Mouse (Mus musculus) left cerebral cortex, adult 2 months (tissue): ENCODE measurements around the gene Lemd1. TPM values are rescaled to one million over a fixed set of nuclear protein-coding genes. Genes with fewer than 3 reads are reported as not detected.
A peak's percentile ranks its signal among the peaks of the same experiment; 100 is the strongest.

Experiments used
- DNase-seq, 2 experiments: peaks; one replicate each; pipeline ENCODE4 v3.0.0; 2021 to 2022; ENCODE audit warnings: low spot score in 2 of 2, mixed read lengths in 1 of 2; ENCODE audit errors: extremely low spot score in 1 of 2
- H3K27ac ChIP-seq: fragments of 200-600 bp; 2 replicates; pipeline ENCODE4 v1.8.1; 2022
- H3K4me3 ChIP-seq: fragments of 200-600 bp; 2 replicates; pipeline ENCODE4 v1.8.1; 2022
- CTCF ChIP-seq: fragments of 200-600 bp; IDR thresholded peaks from 2 replicates; pipeline ENCODE4 v1.8.1; 2022; ENCODE audit warnings: antibody characterized with exemption, mild to moderate bottlenecking, moderate library complexity
- intact Hi-C: fragments of 180-260 bp; cut with DNase I; formaldehyde crosslinking; loops from one replicate; pipeline ENCODE4 v1.15.1; 2025
- total RNA-seq, 2 experiments: library from RNA; stranded (reverse); gene quantifications; 2 replicates each; pipeline ENCODE4 v1.2.3; 2021

Lemd1 gene
- total RNA-seq, 2 experiments from 2014 or later: 3.9 to 6.8 TPM

DNA sequence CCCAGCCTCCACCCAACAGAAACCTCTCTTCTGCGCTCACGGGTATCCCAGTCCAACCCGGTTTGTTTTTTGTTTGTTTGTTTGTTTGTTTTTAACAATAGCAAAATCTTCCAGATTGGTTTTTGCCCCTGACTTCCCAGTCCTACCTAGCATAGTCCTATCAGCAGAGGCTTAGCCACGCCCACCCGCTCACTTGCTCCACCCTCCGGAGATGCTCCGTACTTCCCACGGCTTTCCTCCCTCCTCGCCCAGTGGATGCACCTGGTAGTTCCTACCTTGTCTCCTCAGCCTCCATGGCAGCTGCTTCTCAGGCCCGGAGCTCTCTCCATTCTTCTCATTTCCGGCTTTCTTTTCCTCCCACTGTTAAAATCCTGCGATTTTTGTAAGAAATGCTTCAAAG is 42.3 kb downstream of the Lemd1 start:
- no peak for DNase-seq
- Histone ChIP-seq H3K27ac (no peak overlapping the region), H3K4me3 (no peak overlapping the region)
- peak; percentile 21 for TF ChIP-seq CTCF
- intact Hi-C loops: no loop called here

- intact Hi-C loops: no loop called here
- Histone ChIP-seq H3K27ac (no peak overlapping the region), H3K4me3 (no peak overlapping the region)
- no peak for TF ChIP-seq CTCF
- no peak for DNase-seq
Measured at GRCm38 (mm10) chr1:132234757-132235273, 43.6 kb downstream of the Lemd1 start.

GRCm38 (mm10) chr1:132237585-132238159 is 46.4 kb downstream of the Lemd1 start:
- Histone ChIP-seq H3K4me3 (no peak overlapping the region), H3K27ac (no peak overlapping the region)
- peak; percentile 96 for TF ChIP-seq CTCF
- intact Hi-C loops: loop anchor here (1.0 kb wide), 3 partner anchors 45 to 116 kb away; no protein-coding TSS in a partner anchor
- DNase-seq: peak; percentile 49 to 65

GRCm38 (mm10) chr1:132245010-132245409 is 53.8 kb downstream of the Lemd1 start:
- no peak overlapping the region for H3K27ac ChIP-seq
- H3K4me3 ChIP-seq: no peak overlapping the region
- intact Hi-C loops: no loop called here
- DNase-seq: no peak
- TF ChIP-seq CTCF: no peak

DNA sequence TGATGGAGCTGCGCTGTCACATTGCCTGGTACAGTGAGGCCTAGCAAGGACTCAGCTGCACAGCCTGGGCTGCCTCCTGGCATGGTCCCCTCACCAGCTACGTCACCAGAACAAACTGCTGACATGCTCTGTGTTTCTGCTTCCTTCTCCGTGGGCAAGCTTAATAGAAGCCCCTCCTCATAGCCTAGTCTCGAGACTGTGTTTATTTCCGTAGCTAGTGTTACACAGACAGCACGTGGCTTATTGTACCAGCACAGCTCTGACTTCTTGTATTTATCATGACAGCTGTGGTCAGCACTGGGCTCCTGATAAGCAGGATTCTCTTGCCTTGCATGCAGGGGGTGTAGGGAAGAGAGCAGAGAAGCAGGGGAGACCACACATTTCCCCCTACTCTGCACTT is 54.9 kb downstream of the Lemd1 start:
- intact Hi-C loops: no loop called here
- Histone ChIP-seq H3K27ac (no peak overlapping the region), H3K4me3 (no peak overlapping the region)
- TF ChIP-seq CTCF: no peak
- DNase-seq: no peak

DNA sequence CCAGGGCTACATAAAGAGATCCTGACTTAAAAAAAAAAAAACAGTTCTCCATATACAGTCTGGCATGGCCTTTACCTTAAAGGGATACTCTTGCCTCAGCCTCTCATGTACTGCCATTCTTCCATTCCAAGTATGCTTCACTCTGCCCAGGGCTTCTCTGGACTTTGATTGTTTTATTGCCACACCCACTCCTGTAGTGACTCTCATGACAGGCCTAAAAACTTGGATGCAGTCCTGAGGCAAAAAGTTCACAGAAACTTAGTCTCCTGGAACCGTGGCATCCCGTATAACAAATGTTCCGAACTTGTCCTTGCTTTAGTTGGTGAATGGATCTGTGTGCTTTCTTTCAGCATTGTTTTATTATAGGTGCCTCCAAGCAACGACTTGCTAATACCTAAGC is 55.4 kb downstream of the Lemd1 start:
- Histone ChIP-seq H3K27ac (no peak overlapping the region), H3K4me3 (no peak overlapping the region)
- TF ChIP-seq CTCF: no peak
- intact Hi-C loops: no loop called here
- no peak for DNase-seq

DNA sequence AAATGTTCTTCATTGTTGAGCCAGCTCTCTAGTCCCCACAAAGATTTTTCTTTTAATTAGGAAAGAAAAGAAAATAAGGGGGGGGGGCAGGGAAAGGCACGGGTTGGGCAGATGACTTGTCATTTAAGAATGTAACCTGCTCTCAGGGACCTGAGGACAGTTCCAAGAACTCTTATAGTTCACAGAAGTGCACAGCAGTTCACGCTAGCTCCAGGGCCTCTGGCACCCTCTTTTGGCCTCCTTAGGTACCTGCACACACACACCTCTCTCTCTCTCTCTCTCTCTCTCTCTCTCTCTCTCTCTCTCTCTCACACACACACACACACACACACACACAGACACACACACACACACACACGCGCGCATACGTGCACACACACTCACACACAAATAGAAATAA is 63.2 kb downstream of the Lemd1 start:
- no peak overlapping the region for H3K27ac ChIP-seq
- TF ChIP-seq CTCF: no peak
- H3K4me3 ChIP-seq: no peak overlapping the region
- DNase-seq: no peak
- intact Hi-C loops: no loop called here

- intact Hi-C loops: no loop called here
- Histone ChIP-seq H3K27ac (no peak overlapping the region), H3K4me3 (no peak overlapping the region)
- DNase-seq: no peak
- no peak for TF ChIP-seq CTCF
Measured at GRCm38 (mm10) chr1:132260331-132260730, 69.1 kb downstream of the Lemd1 start.

DNA sequence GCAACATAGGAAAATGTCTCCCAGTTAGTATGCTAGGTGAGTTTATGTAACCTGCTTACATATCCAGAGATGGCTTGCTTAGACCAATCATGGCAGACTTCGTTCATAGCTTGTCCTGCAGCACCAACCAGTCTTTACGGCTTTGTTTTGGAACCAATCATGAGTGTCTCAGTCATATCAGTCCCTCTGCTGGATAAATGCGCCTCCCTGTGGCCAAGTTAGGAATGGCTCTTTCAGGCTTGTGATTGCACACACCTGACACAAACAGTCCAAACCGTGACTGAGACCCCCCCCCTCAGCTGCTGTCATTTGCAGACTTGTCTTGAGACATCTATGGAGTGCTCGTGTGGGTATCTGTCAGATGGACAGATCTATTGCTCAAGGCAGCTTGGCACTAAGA is 69.8 kb downstream of the Lemd1 start:
- intact Hi-C loops: no loop called here
- Histone ChIP-seq H3K4me3 (no peak overlapping the region), H3K27ac (no peak overlapping the region)
- TF ChIP-seq CTCF: peak; percentile 26
- no peak for DNase-seq

DNA sequence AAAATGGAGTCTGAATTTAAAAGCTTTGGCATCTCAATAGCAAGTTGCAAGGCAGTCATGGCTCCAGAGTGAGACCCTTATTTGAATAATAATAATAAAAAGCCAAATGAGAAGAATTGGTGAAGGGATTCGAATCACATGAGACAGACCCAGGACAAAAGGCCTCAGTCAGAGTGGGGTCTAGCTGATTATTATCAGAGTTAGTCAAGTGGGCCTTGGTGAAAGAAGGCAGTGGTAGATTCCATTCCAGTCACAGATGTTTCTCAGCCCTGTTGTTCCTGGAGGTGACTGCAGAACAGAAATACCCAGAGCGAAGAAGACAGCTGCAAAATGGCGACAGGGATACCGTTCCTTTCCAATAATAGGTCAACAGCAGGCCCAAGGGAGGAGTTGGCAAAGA is 72.4 kb downstream of the Lemd1 start:
- H3K4me3 ChIP-seq: no peak overlapping the region
- intact Hi-C loops: no loop called here
- H3K27ac ChIP-seq: no peak overlapping the region
- DNase-seq: no peak
- no peak for TF ChIP-seq CTCF

DNA sequence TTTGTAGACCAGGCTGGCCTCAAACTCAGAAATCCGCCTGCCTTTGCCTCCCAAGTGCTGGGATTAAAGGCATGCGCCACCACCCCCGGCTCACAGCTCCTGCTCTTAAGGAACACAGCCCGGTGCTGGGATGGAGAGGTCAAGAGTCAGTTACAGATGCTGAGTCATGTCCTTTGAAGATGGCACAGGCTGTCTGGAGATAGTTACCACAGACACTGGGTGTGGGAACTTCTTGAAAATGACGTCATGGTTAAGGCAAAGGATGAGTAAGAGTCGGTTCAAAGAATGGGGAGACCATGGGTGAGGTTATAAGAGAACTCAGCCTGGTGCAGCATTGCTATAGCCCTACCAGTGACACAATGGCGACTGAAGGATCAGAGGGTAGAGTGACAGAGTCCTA is 73.3 kb downstream of the Lemd1 start:
- no peak for DNase-seq
- Histone ChIP-seq H3K4me3 (no peak overlapping the region), H3K27ac (no peak overlapping the region)
- no peak for TF ChIP-seq CTCF
- intact Hi-C loops: no loop called here

- no peak for DNase-seq
- TF ChIP-seq CTCF: no peak
- H3K4me3 ChIP-seq: no peak overlapping the region
- intact Hi-C loops: no loop called here
- no peak overlapping the region for H3K27ac ChIP-seq
Measured at GRCm38 (mm10) chr1:132265211-132265859, 74.1 kb downstream of the Lemd1 start.

- DNase-seq: no peak
- no peak overlapping the region for H3K4me3 ChIP-seq
- no peak overlapping the region for H3K27ac ChIP-seq
- intact Hi-C loops: no loop called here
- no peak for TF ChIP-seq CTCF
Measured at GRCm38 (mm10) chr1:132265936-132266335, 74.7 kb downstream of the Lemd1 start.
